Mouse (Mus musculus): ENCODE measurements at regions not wholly inside any gene's neighbourhood (a gene's known extent, or its start where the extent isn't known, plus 50 kb on each side); places are given as distances from the start of the nearest gene placed in this dataset.

- in situ Hi-C loops (cut with MboI; ENCODE audit: low pct_unique_long_range_greater_than_20kb in 1 of 2, low sequenced_read_pairs in 2 of 2, unreplicated experiment in 1 of 2), result no loop called here
Measured at GRCm38 (mm10) chr12:25251411-25252171, 154.7 kb upstream of the Id2 start.

- in situ Hi-C loops (cut with MboI; ENCODE audit: low pct_unique_long_range_greater_than_20kb in 1 of 2, low sequenced_read_pairs in 2 of 2, unreplicated experiment in 1 of 2), result no loop called here
Measured at GRCm38 (mm10) chr12:25250881-25251280, 153.9 kb upstream of the Id2 start.

GRCm38 (mm10) chr12:25248681-25249366 lies 151.9 kb upstream of the Id2 start:
- in situ Hi-C loops (cut with MboI; ENCODE audit: low pct_unique_long_range_greater_than_20kb in 1 of 2, low sequenced_read_pairs in 2 of 2, unreplicated experiment in 1 of 2), result no loop called here

GRCm38 (mm10) chr12:25246566-25246965 lies 149.6 kb upstream of the Id2 start:
- in situ Hi-C loops (cut with MboI; ENCODE audit: low pct_unique_long_range_greater_than_20kb in 1 of 2, low sequenced_read_pairs in 2 of 2, unreplicated experiment in 1 of 2), result no loop called here

DNA sequence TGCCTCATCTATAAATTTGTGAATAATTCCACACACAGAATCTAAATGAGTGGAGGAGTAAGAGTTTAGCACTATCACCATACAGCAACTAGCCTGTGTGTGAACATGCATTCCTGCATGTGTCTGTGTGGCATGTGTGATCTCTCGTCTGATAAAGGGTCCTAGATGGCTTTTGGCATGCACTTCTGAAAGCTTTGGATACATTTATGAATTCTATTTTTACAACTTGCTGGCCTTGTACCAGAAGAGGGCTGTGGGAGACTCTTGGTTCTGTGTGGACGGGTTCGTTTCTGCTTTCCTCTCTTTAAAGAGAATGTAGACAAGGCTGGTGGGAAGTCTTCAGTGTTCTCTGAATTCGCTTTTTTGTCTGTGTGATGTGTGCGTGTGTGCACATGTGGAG lies 148.7 kb upstream of the Id2 start:
- in situ Hi-C loops (cut with MboI; ENCODE audit: low pct_unique_long_range_greater_than_20kb in 1 of 2, low sequenced_read_pairs in 2 of 2, unreplicated experiment in 1 of 2), result no loop called here

DNA sequence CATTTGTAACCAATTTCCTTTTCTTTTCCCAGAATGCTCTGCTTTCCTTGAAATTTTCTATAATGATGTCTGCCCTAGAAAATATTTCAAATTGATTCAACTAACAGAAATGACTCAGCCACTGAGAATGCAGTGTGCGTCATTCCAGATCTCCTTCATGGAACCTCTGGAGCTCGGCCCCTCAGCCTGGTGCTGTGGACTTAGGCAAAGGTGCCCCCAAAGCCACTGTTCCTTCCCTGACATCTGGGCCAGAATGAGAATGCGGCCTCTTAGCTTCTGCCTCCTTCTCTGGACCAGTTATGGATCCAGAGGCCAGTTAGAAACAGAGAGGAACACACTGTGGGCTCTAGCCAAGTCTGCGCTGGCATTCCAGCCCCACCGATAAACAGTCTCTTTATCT lies 148.3 kb upstream of the Id2 start:
- in situ Hi-C loops (cut with MboI; ENCODE audit: low pct_unique_long_range_greater_than_20kb in 1 of 2, low sequenced_read_pairs in 2 of 2, unreplicated experiment in 1 of 2), result no loop called here

DNA sequence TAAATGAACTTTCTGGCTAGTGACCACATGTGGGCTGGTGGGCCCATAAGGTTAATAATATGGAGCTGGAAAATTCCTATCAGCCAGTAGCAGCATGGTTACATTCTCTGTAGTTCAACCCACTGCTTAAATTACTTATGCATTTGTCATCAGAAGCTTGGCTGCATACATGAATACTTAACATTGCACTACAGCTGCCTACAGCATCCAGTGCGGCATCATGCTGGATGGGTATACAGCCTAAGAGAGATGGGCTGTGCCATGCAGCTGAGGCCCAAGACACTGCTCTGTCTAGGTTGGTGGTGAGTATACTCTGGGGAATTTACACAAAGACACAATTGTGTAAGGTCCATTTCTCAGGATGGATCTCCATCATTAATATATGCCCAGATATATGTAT lies 147.7 kb upstream of the Id2 start:
- in situ Hi-C loops (cut with MboI; ENCODE audit: low pct_unique_long_range_greater_than_20kb in 1 of 2, low sequenced_read_pairs in 2 of 2, unreplicated experiment in 1 of 2), result no loop called here

- in situ Hi-C loops (cut with MboI; ENCODE audit: low pct_unique_long_range_greater_than_20kb in 1 of 2, low sequenced_read_pairs in 2 of 2, unreplicated experiment in 1 of 2), result no loop called here
Measured at GRCm38 (mm10) chr12:25243901-25244300, 147.0 kb upstream of the Id2 start.

GRCm38 (mm10) chr12:25242369-25242768 lies 145.4 kb upstream of the Id2 start:
- in situ Hi-C loops (cut with MboI; ENCODE audit: low pct_unique_long_range_greater_than_20kb in 1 of 2, low sequenced_read_pairs in 2 of 2, unreplicated experiment in 1 of 2), result no loop called here

DNA sequence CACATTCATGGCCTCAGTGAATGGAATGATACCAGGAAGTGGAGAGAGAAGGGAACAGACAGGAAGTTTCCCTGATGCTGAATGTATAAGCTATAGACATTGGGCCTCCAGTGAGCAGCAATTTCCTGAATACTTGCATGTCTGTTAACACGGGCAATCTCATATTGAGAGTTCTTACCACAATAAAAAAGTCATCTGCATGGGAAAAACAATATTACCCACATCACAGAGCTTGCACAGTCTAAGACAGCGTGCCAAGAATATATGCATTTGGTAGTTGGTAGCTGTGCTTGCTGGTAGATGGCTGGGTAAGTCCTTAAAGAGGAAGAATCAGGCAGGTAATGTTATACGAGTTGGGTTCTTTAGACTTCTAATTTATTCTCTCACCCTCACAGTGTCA lies 144.7 kb upstream of the Id2 start:
- in situ Hi-C loops (cut with MboI; ENCODE audit: low pct_unique_long_range_greater_than_20kb in 1 of 2, low sequenced_read_pairs in 2 of 2, unreplicated experiment in 1 of 2), result no loop called here

- in situ Hi-C loops (cut with MboI; ENCODE audit: low pct_unique_long_range_greater_than_20kb in 1 of 2, low sequenced_read_pairs in 2 of 2, unreplicated experiment in 1 of 2), result no loop called here
Measured at GRCm38 (mm10) chr12:25240796-25241195, 143.9 kb upstream of the Id2 start.

GRCm38 (mm10) chr12:25240142-25240541 lies 143.2 kb upstream of the Id2 start:
- in situ Hi-C loops (cut with MboI; ENCODE audit: low pct_unique_long_range_greater_than_20kb in 1 of 2, low sequenced_read_pairs in 2 of 2, unreplicated experiment in 1 of 2), result no loop called here

- in situ Hi-C loops (cut with MboI; ENCODE audit: low pct_unique_long_range_greater_than_20kb in 1 of 2, low sequenced_read_pairs in 2 of 2, unreplicated experiment in 1 of 2), result no loop called here
Measured at GRCm38 (mm10) chr12:25235071-25235470, 138.1 kb upstream of the Id2 start.

GRCm38 (mm10) chr12:25234636-25235035 lies 137.7 kb upstream of the Id2 start:
- in situ Hi-C loops (cut with MboI; ENCODE audit: low pct_unique_long_range_greater_than_20kb in 1 of 2, low sequenced_read_pairs in 2 of 2, unreplicated experiment in 1 of 2), result no loop called here

DNA sequence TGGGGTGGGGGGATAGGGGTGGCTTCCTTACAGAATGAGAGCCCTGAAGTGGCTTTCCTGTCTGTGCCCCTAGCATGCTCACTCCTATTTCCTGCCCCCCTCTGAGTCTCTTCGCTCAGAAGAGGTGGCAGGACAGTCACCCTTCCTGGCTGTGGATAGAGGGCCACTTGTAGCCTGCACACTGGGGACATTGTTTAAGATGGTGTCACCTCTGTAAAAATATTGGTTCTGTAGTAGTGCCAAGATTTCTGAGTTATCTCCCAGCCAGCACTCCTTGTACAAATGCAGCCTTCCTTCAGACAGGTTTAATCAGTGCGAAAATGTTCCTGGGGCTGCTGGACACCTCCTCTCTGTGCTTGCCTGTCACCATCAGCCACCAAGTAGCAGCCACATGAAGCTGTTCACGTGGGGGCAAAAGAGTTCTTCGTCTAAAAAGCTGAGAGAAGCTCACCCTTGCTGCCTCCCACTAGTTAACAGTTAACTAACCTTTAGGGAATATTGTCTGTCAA lies 136.1 kb upstream of the Id2 start:
- in situ Hi-C loops (cut with MboI; ENCODE audit: low pct_unique_long_range_greater_than_20kb in 1 of 2, low sequenced_read_pairs in 2 of 2, unreplicated experiment in 1 of 2), result no loop called here

- in situ Hi-C loops (cut with MboI; ENCODE audit: low pct_unique_long_range_greater_than_20kb in 1 of 2, low sequenced_read_pairs in 2 of 2, unreplicated experiment in 1 of 2), result no loop called here
Measured at GRCm38 (mm10) chr12:25232358-25233026, 135.6 kb upstream of the Id2 start.

GRCm38 (mm10) chr12:25228708-25229107 lies 131.8 kb upstream of the Id2 start:
- in situ Hi-C loops (cut with MboI; ENCODE audit: low pct_unique_long_range_greater_than_20kb in 1 of 2, low sequenced_read_pairs in 2 of 2, unreplicated experiment in 1 of 2), result no loop called here

DNA sequence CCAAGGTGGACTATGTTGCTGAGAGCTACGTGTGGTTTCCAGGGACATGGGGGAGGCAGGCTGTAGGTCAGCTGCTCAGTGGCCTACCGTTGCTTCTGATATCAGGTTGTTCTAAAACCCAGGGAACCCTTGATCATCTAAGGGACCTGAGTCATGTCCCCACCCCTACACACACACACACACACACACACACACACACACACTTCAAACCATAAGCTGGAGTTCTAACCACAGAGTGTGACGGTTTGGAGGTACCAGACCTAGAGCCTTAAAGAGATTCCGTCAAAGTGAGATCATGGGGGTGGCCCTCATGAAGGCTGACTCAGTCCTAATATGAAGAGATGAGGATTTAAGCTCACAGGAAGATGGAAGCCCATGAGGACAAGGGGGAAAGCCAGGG lies 130.8 kb upstream of the Id2 start:
- in situ Hi-C loops (cut with MboI; ENCODE audit: low pct_unique_long_range_greater_than_20kb in 1 of 2, low sequenced_read_pairs in 2 of 2, unreplicated experiment in 1 of 2), result no loop called here

DNA sequence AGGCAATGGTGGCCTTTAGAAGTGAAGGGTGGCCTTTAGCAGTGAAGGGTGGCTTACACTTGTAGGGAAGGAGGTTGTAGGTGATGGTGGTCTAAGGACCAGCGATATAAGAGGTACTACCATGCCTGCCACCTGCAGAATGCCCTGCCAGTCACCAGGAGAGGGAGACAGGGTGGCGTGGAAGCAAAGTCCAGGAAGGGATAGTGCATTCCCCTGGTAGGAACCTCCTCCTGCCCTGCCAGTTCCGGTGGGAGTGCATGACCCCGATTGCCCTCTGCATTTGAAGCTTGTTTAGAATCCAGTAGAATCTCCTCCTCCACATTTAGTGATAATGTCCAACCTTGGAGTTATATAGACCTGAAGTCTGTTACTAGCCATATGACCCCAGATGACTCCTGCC lies 127.7 kb upstream of the Id2 start:
- in situ Hi-C loops (cut with MboI; ENCODE audit: low pct_unique_long_range_greater_than_20kb in 1 of 2, low sequenced_read_pairs in 2 of 2, unreplicated experiment in 1 of 2), result no loop called here
